Mouse (Mus musculus): ENCODE results near the gene Myrip.

Gene Myrip

DNA sequence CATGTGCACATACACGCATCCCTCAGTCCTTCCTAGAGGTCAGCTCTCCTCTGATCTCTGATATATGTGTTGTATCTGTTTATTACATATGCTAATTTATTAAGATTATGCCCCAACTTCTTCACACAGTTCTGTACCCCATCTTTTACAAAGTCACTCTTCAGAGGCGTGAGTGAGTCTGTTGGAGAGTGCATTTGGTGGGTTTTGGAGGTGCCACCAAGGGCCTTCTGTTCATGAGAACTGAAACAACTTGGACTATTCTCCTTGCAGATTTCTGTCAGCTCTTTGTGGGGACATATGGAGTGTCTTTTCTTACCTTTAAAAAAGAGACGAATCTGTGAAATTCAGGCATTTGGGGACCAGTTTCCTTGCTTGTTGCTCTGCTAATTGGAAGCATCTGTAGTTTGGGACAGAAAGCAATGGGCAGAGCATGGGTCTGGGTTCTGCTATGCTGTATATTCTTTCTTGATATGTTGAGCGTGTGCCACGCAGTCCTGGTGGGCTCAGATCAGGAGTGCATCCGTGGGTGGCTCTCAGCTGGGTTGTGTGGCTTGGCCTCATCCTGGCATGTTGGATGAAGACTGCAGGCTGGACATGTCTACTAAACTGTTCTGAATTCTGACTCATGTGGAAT is 148.5 kb downstream of the Myrip start:
- DNase-seq (ENCODE audit: low spot score in 2 of 2) = no peak

DNA sequence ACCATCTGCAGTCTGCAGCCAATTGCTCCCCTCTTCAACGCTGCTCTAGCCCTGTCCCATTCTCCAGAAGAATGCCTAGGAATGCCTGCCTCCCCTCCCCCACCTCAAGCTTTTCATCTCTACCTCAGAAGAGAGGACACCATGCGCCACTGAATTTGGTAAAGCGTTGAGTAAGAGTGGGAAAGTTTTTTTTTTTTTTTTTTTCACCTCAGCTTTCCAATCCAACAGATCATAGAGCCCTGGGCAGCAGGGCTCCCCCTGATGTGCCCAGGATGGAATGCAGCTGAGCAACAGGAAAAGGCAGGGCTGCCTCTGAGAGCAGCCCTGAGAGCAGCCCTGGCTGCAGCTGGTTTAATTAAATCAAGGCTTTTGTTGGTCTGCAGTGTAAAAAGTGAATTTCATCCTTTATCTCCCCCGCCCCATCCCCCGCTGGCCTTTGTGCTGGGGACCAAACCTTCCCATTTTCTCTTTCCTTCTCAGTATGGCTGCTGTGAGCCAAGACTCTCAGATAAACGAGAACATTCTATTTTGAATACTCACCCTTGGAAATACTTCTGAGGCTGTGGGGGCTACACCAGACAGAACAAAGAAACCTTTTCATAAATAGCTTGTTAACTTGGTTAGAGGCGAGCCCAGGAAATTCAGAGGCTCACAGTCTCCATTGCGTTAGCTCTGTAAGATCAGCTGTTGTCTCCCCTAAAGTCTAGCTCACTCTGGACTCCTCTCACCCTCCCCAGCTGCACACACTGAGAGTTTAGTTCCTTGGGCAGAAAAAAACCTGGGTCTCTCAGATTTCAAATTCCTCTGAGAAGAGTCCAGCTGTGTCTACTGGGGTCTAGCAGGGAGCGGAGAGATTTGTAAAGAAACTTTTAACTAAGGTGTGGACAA is 154.7 kb downstream of the Myrip start:
- peak; percentile 39 to 70 for DNase-seq (ENCODE audit: low spot score in 2 of 2)

DNA sequence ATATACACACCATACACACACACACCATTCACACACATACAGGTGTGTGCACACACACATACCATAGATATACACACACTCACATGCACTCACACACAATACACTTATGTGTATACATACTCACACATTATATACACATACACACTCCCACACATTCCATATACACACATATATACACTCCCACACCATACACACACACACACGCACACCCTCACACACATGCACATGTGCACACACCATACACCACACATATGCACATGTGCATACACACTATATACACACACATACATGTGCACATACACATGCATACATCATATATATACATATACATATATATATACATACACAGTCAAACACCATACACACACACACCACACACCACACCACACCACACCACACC is 169.1 kb downstream of the Myrip start:
- no peak for DNase-seq (ENCODE audit: low spot score in 2 of 2)

DNA sequence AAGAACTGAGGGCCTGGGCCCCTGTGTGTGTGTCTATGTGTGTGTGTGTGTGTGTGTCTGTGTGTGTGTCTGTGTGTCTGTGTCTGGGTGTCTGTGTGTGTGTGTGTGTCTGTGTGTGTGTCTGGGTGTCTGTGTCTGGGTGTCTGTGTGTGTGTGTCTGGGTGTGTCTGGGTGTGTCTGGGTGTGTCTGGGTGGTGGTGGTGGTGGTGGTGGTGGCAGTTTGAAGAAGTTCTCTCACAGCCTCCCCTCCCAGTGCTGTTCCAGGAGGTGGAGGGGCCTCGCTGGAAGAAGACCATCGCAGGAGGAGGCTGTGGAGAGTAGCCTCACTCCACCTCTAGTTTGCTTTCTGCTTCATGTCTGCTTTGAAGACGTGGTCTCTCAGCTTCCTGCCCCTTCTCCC is 180.3 kb downstream of the Myrip start:
- no peak for DNase-seq (ENCODE audit: low spot score in 2 of 2)

DNA sequence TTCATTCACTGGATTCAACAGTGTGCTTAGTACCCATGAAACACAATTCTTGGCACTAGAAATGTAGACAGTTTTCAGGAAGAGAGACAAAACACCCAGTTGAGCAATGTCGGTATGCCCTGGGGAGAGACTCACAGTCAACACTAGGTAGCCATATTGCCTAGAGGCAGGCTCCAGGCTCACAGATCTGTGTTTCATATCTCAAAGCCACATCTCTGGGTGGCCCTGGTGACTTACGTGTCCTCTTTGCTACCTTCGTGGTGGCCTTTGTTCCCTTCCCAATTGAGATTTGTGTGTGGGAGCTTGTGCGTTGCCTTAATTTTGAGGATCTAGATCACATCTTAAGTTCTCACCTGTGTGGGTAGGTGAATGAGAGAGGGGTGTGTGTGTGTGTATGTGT is 181.1 kb downstream of the Myrip start:
- DNase-seq (ENCODE audit: low spot score in 2 of 2) = no peak

DNA sequence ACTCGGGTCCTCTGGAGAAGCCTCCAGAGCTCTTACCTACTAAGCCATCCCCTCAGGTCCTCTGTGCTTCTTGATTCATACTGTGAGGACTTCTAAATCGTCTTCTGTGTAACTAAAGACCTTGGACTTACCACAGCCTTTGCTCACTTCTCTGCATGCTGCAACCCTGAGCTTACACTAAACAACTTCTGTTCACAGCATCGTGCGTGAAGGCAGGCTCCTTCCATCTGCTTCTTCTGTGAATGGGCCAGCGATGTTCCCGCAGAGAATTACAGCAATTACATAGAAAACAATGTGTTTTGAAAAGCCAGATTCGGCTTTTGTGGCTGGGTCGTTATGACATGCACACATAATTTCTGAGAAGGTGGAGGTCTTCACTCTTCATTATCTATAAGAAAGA is 181.8 kb downstream of the Myrip start:
- DNase-seq (ENCODE audit: low spot score in 2 of 2) = no peak

DNA sequence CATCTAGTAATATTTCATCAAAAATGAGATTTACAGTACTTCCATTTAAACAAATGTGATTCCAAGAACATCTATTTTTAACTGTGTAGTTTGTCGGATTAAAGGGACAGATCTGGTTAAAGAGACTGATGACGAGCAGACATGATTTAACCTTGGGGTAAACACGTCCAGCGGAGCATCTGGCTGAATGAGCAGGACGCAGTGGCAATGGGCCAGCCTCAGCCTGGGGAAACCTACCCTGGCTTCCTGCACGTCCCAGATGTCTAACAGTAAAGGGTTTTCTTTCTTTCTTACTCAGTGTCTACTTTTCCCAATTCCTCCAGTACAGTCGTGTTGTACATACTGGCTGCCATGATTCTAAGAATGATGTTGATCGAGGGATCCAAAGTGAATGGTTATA is 185.8 kb downstream of the Myrip start:
- no peak for DNase-seq (ENCODE audit: low spot score in 2 of 2)

DNA sequence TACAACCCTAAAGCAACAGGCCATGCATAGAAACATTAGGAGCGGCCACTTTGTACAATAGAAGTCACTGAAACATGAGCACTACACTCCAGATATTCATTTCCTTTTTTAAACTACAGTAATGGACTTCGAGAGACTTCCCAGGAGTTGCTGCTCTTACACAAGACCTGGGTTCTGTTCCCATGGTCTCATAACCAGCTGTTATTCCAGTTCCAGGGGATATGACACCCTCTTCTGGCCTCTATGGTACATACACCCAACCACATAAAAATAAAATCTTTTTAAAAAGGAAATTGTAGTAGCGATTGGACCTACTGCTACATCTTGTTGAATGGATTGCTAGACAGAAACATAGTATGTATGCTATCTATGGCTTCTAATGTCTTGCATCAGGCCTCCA is 190.2 kb downstream of the Myrip start:
- DNase-seq (ENCODE audit: low spot score in 2 of 2) = no peak

DNA sequence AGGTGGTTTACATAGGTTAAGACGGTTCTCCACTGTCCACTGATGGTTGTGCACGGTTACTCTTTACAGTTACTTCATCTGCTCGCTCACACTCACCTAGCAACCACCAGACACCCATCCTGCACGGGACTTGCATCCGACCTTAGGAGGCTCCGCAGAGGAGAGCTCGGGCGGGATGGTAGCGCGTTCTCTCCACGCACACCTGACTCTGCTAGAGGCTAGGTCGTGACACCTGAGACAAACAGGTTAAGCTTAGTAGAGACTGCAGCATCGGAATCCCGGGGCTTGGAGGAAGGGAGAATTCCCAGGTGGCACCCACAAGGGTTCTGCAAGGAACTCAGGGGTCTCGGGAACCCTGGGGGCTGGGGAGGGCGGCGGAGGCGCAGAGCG is 190.7 kb downstream of the Myrip start, which contains the start of gene Eif1b:
Gene Eif1b, plus strand, starts transcription at position 223 of the 390 bp plus-strand sequence.
- DNase-seq (ENCODE audit: low spot score in 2 of 2) = no peak

DNA sequence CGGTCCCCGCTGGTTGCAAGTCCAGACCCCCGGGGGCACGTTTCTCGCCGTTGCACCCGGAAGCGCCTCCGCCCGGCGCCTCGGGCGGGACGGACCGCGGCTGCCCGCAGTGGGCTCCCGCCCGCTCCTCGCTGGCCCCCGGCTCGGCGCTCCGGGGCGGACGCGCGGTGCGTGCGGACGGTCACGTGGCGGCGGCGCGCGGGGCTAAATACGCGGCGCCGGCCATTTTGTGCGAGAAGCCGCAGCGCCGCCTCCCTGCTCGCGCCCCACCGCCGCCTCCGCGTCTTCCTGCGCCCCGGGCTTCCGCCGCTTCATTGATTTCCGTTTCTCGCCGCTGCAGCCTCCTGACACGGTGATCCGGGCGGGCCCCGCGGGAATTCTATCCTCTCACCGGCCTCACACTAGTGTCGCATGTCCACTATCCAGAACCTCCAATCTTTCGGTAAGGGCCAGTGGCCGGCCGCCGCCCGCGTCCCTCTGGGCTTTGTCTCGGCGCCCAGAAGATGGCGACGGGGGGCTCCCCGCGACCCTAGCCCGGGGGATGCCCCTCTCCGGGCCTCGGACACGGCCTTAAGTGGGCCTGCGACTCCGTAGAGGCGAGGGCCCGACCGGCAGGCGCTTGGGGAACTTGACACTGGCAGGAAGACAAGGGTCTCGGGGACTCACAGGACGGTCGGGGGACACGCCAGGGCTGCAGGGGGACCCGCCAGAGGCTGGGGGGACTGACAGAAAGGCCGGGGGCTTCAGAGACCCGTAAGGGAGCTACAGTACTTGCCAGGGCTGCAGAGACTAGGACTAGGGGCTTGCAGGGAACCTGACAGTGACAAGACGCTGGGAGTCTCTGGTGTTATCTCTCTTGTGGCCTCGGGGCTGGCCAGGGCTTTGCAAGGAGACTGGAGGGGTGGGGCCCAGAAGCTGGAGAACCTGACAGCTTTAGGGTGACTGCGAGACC is 191.4 kb downstream of the Myrip start:
- peak; percentile 68 to 80 for DNase-seq (ENCODE audit: low spot score in 2 of 2)

DNA sequence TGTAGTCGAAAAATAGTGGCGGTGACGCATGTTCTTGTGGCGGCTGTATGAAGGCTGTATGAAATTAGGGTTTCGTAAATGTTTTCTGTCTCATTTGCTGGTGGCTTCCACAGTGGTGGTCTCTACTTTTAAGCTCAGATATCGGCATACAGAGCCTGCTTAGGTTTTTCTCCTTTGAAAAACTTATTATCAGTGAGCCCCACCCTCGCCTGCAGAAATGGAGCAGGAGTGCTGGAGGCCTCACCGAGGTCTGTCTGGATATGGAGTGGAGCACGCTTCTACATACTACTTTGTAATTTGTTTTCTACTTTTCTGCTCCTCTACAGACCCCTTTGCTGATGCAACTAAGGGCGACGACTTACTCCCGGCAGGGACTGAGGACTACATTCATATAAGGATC is 192.5 kb downstream of the Myrip start:
- no peak for DNase-seq (ENCODE audit: low spot score in 2 of 2)

DNA sequence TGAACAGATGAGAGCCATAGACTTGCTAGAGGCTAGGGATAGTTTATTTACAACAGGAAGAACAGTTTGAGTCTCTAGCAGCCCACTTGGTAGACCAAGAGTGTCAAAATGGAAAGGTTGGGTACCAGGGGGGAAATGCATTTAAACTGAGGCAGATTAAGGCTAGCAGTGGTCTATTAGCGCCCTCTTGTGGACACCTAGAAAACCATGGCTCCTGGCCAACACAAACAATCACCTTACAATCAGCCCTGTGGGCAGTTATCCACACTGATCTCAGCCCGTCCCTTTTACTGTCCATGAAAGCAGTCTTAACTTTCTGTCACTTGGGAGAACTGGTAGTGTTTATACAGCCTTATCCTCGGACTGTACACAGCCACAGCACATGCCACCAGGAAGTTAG is 195.4 kb downstream of the Myrip start:
- peak in 1 of 2 experiments; percentile 57 for DNase-seq (ENCODE audit: low spot score in 2 of 2)

DNA sequence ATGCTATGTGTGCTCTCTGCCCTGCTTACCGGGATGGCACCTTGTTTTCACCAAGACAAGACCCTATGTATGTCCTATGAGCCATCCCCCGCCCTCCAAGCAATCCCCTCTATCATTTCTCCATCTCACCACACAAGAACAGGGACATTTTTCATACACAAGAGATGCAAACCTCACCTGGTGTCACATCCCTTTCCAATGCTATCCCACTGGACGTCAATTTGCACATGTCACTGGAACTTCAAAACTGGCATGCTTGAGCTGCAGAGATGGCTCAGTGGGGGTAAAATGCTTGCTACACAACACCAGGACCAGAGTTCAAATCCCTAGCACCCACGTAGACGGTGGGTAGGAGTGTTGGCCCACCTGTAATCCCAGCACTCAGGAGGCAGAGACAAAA is 196.7 kb downstream of the Myrip start:
- DNase-seq (ENCODE audit: low spot score in 2 of 2) = no peak

DNA sequence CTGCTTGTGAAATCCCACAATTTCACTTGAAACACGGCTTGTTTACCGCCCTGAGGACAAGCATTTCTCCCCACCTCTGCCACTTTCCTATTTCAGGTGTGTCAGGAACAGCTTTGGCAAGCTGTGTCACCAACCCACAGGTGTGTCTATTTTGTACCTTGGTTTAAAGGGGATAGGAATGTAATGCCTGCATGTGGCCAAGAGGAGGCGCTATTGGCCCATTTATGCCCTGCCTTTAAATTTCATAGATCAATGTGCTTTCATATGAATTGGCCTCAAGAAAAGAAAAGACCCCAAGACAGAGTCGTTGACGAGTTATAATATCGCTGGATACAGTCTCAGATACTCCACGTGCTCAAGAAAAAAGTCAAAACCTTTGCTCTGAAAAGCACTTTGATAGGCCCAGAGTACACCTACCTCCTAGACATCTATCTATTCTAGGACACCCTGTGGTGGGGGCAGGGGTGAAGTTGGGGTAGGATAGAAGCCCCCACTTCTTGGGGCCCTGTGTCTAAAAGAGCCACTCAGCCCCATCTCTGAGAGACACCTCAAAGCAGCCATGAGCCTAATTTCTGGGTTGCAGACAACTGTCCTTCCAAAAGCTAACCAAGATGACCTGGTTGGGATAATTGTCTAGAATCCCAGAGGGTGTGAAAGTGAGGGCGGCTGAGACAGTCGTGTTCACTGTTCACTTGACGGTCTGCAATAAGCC is 200.0 kb downstream of the Myrip start:
- DNase-seq (ENCODE audit: low spot score in 2 of 2) = no peak

DNA sequence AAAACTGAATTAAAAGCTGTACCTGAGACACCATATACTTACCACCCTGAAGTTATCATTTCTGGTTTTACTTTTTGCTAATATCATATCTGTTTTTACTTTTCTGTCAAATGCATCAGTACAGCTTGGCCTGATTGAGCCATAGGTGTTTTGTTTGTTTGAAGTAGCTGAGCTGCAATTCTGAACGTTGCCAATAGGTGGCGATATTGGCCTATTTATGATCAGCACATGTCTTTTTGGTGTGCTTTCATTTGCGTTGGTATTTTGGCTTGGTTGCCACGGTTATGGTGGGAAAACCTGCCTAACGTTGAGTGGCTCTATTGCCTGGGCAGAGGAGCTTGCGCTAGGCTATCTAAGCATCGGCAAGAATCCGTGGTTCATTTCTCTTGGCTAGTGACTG is 200.7 kb downstream of the Myrip start:
- peak in 1 of 2 experiments; percentile 58 for DNase-seq (ENCODE audit: low spot score in 2 of 2)

DNA sequence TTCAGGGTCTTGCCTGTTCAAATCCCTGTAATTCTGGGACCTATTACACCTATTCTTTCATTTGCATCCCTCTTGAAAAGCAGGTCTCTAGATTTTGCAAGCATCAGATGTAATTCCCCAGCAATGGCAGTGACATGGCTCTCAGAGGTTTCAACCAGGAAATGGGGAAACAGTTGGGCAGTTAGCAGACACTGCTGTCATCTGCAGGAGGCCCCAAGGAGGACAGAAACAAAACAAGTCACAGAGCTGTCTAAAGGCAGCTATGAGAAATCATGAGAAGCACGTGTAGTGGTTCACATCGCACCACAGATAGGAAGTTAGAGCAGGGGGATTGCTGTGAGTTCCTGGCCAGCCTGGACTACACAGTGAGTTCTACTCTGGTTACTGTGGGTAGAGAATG is 203.1 kb downstream of the Myrip start:
- DNase-seq (ENCODE audit: low spot score in 2 of 2) = no peak

DNA sequence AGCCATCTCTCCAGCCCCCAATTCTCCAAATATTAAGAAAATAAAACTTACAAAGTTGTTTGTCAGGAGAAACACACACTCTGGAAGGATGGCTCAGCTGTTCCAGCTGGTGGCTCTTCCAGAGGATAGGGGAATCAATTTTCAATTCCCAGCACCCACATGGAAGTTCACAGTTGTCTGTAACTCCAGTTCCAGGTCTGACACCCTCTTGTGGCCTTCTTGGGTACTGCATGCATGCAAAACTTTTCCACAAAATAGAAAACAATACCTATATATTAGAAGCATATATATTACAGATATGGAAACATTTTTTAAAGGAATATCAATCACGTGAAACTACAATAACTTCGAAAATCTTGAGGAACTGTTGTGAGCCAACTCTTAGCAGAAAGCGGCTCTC is 210.5 kb downstream of the Myrip start:
- no peak for DNase-seq (ENCODE audit: low spot score in 2 of 2)

DNA sequence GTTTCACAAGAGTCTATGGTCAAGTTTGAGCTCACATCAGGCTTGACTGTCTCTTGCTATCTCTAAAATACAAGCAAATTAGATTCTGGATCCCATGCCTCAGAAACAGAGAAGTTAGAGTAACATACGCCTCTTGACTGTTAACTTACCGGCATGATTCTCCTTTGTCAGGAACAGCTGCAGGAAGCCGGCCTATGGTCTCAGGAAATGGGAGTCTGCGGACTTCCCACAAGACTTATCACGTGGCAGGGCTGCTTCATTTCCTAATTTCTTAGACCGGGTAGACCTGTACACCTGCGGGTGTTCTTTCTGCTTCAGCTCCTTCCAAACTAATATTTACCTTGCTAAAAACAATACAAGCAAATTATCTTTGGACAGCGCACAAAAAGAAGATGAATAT is 215.4 kb downstream of the Myrip start:
- no peak for DNase-seq (ENCODE audit: low spot score in 2 of 2)

DNA sequence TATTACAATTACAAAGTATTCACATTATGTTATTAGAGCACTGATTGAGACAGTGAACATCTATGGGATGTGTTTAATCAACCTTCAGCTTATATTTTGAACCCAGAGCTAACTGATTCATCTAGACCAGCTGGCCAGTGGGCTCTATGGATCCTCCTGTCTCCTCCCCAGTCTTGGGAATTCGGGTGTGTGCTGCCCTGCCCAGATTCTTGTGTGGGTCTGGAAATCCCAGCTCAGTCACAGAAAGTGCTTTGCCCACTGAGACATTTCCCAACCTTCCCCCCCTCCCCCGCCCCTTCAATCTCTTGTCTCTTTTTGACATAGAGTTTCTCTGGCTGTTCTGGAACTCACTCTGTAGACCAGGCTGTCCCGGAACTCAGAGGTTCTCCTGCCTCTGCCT is 217.6 kb downstream of the Myrip start:
- DNase-seq (ENCODE audit: low spot score in 2 of 2) = no peak

DNA sequence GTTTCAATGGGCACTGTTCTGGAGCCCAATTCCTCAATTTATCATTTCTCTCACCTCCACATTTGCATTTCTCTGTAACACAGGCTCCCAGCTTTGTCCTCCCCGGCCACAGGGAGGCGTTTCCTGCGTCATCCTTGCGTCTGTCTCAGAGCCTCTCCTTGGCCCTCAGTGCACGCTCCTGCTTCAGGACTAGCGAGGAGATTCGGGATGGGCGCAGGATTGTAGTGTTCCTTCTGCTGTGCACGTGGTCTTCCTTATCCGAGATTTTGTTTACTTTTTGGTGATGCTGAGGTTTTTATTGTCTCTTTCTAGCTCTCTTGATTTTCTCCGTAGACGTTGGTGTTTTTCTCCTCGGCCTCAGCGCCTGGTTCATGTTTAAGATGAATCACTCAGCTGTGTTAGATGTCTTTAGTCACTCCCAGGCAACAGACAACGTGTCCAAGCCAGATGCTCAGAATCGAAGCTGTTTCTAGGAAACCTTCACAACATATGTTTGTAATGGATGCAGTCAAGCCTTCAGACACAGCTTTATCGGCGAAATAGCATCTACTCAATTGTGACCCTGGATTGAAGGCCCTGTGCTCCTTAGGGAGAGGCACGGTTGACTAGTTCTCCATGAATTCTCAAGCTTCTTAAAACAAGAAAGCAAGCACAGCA is 218.3 kb downstream of the Myrip start:
- no peak for DNase-seq (ENCODE audit: low spot score in 2 of 2)

DNA sequence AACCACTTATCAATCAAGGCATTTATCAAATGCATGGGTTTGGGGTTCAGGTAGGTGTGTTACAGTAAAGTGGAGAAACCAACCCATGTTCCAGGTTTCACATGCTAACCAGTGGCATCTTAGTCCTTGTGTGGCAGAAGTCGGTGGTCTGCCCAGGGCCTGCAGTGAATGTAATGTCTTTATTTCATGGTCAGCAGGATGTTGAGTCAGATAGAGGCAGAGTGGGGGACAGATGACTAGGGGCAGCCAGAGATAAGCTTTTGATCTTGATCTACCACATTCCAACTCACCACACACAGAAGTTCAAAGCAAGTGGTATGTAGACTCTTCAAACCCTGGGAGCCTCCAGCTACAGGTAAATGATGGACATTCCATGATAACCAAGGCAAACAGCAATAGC is 219.8 kb downstream of the Myrip start:
- DNase-seq (ENCODE audit: low spot score in 2 of 2) = no peak
